Mouse (Mus musculus) urinary bladder, postnatal 0 days (tissue): ENCODE results near the gene Olfr111. TPM values are rescaled to one million over a fixed set of nuclear protein-coding genes. Genes with fewer than 3 reads are reported as not detected.

Source experiments
- polyA plus RNA-seq: library from polyadenylated mRNA; unstranded; fragments of >200 nt; fragmentation: Nextera tagmentation; extraction: Ambion mirVana; gene quantifications from 2 replicates; pipeline ENCODE4 v1.2.1, GENCODE M21; 2015

The Olfr111 gene
- not detected in 2 replicates for polyA plus RNA-seq

GRCm38 (mm10) chr17:37507730-37508129 is at the start of gene Olfr111:
Gene Olfr111 (plus strand): TSS chr17:37508030.

GRCm38 (mm10) chr17:37458616-37459015 is 49.2 kb upstream of the Olfr111 start, which contains the start of gene Olfr109:
Gene Olfr109 (plus strand): TSS chr17:37458916.

GRCm38 (mm10) chr17:37483452-37483851 is 24.4 kb upstream of the Olfr111 start, which contains the start of gene H2-M2:
Gene H2-M2 (minus strand): TSS chr17:37483552.

GRCm38 (mm10) chr17:37491930-37492518 is 15.8 kb upstream of the Olfr111 start, which contains the start of gene Olfr110:
Gene Olfr110 (plus strand): TSS chr17:37492468.

GRCm38 (mm10) chr17:37569351-37569750 is 61.5 kb downstream of the Olfr111 start, which contains the start of gene Olfr112:
Gene Olfr112 (minus strand): TSS chr17:37569451.

GRCm38 (mm10) chr17:37577563-37577962 is 69.7 kb downstream of the Olfr111 start, which contains the start of gene Olfr113:
Gene Olfr113 (minus strand): TSS chr17:37577663.

Other genes with a start within 250 kb of the Olfr111 start
- gene Olfr98, start 244.3 kb upstream of the Olfr111 start, polyA plus RNA-seq, result not detected in 2 replicates
- 3.8 and 4.2 TPM in 2 replicates for gene H2-M3, start 237.8 kb upstream of the Olfr111 start, polyA plus RNA-seq
- not detected in 2 replicates for gene Olfr99, start 224.6 kb upstream of the Olfr111 start, polyA plus RNA-seq
- gene Olfr101, start 203.7 kb upstream of the Olfr111 start, polyA plus RNA-seq, result not detected in 2 replicates
- not detected in 2 replicates for gene Olfr102, start 191.0 kb upstream of the Olfr111 start, polyA plus RNA-seq
- gene Olfr103, start 168.3 kb upstream of the Olfr111 start, polyA plus RNA-seq, result not detected in 2 replicates
- gene Olfr104-ps, start 148.4 kb upstream of the Olfr111 start, polyA plus RNA-seq, result not detected in 2 replicates
- not detected in 2 replicates for gene Olfr105-ps, start 129.0 kb upstream of the Olfr111 start, polyA plus RNA-seq
- not detected in 2 replicates for gene Olfr106-ps, start 117.6 kb upstream of the Olfr111 start, polyA plus RNA-seq
- not detected in 2 replicates for gene Olfr107, start 108.8 kb upstream of the Olfr111 start, polyA plus RNA-seq
- gene Olfr108, start 62.5 kb upstream of the Olfr111 start, polyA plus RNA-seq, result not detected in 2 replicates
- not detected in 2 replicates for gene Olfr109, start 49.1 kb upstream of the Olfr111 start, polyA plus RNA-seq
- not detected in 2 replicates for gene H2-M2, start 24.5 kb upstream of the Olfr111 start, polyA plus RNA-seq
- not detected in 2 replicates for gene Olfr110, start 15.6 kb upstream of the Olfr111 start, polyA plus RNA-seq
- gene Olfr112, start 61.4 kb downstream of the Olfr111 start, polyA plus RNA-seq, result not detected in 2 replicates
- gene Olfr113, start 69.6 kb downstream of the Olfr111 start, polyA plus RNA-seq, result not detected in 2 replicates
- gene Olfr114, start 84.7 kb downstream of the Olfr111 start, polyA plus RNA-seq, result not detected in 2 replicates
- gene Olfr115, start 119.1 kb downstream of the Olfr111 start, polyA plus RNA-seq, result not detected in 2 replicates
- not detected in 2 replicates for gene Olfr116, start 119.2 kb downstream of the Olfr111 start, polyA plus RNA-seq
- gene Olfr117, start 155.8 kb downstream of the Olfr111 start, polyA plus RNA-seq, result not detected in 2 replicates
- not detected in 2 replicates for gene Olfr118, start 159.0 kb downstream of the Olfr111 start, polyA plus RNA-seq
- not detected in 2 replicates for gene Olfr119, start 188.5 kb downstream of the Olfr111 start, polyA plus RNA-seq
- gene Olfr120, start 213.8 kb downstream of the Olfr111 start, polyA plus RNA-seq, result not detected in 2 replicates
- gene Olfr121, start 240.8 kb downstream of the Olfr111 start, polyA plus RNA-seq, result not detected in 2 replicates